Mouse (Mus musculus) brown adipose tissue, adult 24 weeks (tissue): ENCODE results near the gene C2cd3. TPM values are rescaled to one million over a fixed set of nuclear protein-coding genes. Genes with fewer than 3 reads are reported as not detected.

Experiments
- H3K27ac ChIP-seq: fragments of 200-500 bp; replicated peaks from 2 replicates; pipeline ENCODE4 v1.5.1; 2012; ENCODE audit warnings: low read depth, mild to moderate bottlenecking, low read length
- H3K4me1 ChIP-seq: fragments of 200-500 bp; 2 replicates; pipeline ENCODE4 v1.6.1; 2012; ENCODE audit warnings: low read length, mixed read lengths; ENCODE audit not compliant: control insufficient read depth, insufficient read depth, insufficient read length
- H3K4me3 ChIP-seq: fragments of 200-500 bp; 2 replicates; pipeline ENCODE4 v1.5.1; 2012; ENCODE audit warnings: low read depth, mild to moderate bottlenecking, low read length, moderate library complexity; ENCODE audit not compliant: insufficient read depth
- polyA plus RNA-seq: library from polyadenylated mRNA; stranded (reverse); fragments of >200 nt; gene quantifications from 2 replicates; pipeline ENCODE4 v1.2.4, GENCODE M21; 2012; ENCODE audit not compliant: missing spikeins, insufficient read depth, insufficient read length

Gene C2cd3
- polyA plus RNA-seq, 1 experiment, result 5.7 TPM

GRCm38 (mm10) chr7:100494415-100494831 is 122.4 kb downstream of the C2cd3 start:
- peak overlapping the region; percentile 84 for H3K27ac ChIP-seq

GRCm38 (mm10) chr7:100495042-100495441 is 123.0 kb downstream of the C2cd3 start:
- Histone ChIP-seq H3K4me1 (0 out of 2 replicates have a peak, but pooled peaks cover 5% of the 10 kb centered on the region), H3K27ac (peak overlapping the region; percentile 84)

More at GRCm38 (mm10) chr7:100494415-100494831, 122.4 kb downstream of the C2cd3 start:
- H3K4me1 ChIP-seq, result 0 out of 2 replicates have a peak, but pooled peaks cover 5% of the 10 kb centered on the region
- H3K4me3 ChIP-seq, result peak overlapping the region; percentile 72

GRCm38 (mm10) chr7:100495581-100496251 is 123.7 kb downstream of the C2cd3 start:
- H3K27ac ChIP-seq, result peak overlapping the region; percentile 92
- H3K4me3 ChIP-seq, result peak overlapping the region; percentile 72
- peaks cover 9% of the 10 kb centered on the region; the same call in 1 of the 2 replicates for H3K4me1 ChIP-seq

More at GRCm38 (mm10) chr7:100495042-100495441, 123.0 kb downstream of the C2cd3 start:
- peak overlapping the region; percentile 72 for H3K4me3 ChIP-seq

- H3K4me3 ChIP-seq, result peak overlapping the region; percentile 40
- peaks cover 9% of the 10 kb centered on the region; the same call in 1 of the 2 replicates for H3K4me1 ChIP-seq
- H3K27ac ChIP-seq, result peak overlapping the region; percentile 92
These were observed 124.3 kb downstream of the C2cd3 start for GRCm38 (mm10) chr7:100496371-100496770.

- peak overlapping the region; percentile 92; the same call in 1 of the 2 replicates for H3K27ac ChIP-seq
- no peak overlapping the region for H3K4me3 ChIP-seq
- H3K4me1 ChIP-seq, result peaks cover 9% of the 10 kb centered on the region; the same call in 1 of the 2 replicates
These were observed 124.8 kb downstream of the C2cd3 start for GRCm38 (mm10) chr7:100496791-100497190.

- Histone ChIP-seq H3K4me3 (no peak overlapping the region), H3K27ac (no peak overlapping the region), H3K4me1 (peaks cover 9% of the 10 kb centered on the region; the same call in 1 of the 2 replicates)
These were observed 125.4 kb downstream of the C2cd3 start for GRCm38 (mm10) chr7:100497402-100497801.

- Histone ChIP-seq H3K27ac (no peak overlapping the region), H3K4me3 (no peak overlapping the region), H3K4me1 (peaks cover 9% of the 10 kb centered on the region; the same call in 1 of the 2 replicates)
These were observed 125.9 kb downstream of the C2cd3 start for GRCm38 (mm10) chr7:100497982-100498381.

- Histone ChIP-seq H3K4me3 (no peak overlapping the region), H3K27ac (no peak overlapping the region), H3K4me1 (peaks cover 6% of the 10 kb centered on the region; the same call in 1 of the 2 replicates)
These were observed 127.4 kb downstream of the C2cd3 start for GRCm38 (mm10) chr7:100499465-100499864.

- no peak overlapping the region for H3K27ac ChIP-seq
These were observed 128.4 kb downstream of the C2cd3 start for GRCm38 (mm10) chr7:100500276-100500977.

GRCm38 (mm10) chr7:100501027-100501843 is 129.2 kb downstream of the C2cd3 start:
- no peak overlapping the region for H3K27ac ChIP-seq
- H3K4me1 ChIP-seq, result peaks cover 3% of the 10 kb centered on the region; the same call in 1 of the 2 replicates
- H3K4me3 ChIP-seq, result no peak overlapping the region

More at GRCm38 (mm10) chr7:100500276-100500977, 128.4 kb downstream of the C2cd3 start:
- H3K4me1 ChIP-seq, result peaks cover 3% of the 10 kb centered on the region; the same call in 1 of the 2 replicates
- H3K4me3 ChIP-seq, result no peak overlapping the region

- no peak overlapping the region for H3K27ac ChIP-seq
- no peak overlapping the region for H3K4me3 ChIP-seq
- H3K4me1 ChIP-seq, result peaks cover 3% of the 10 kb centered on the region; the same call in 1 of the 2 replicates
These were observed 129.9 kb downstream of the C2cd3 start for GRCm38 (mm10) chr7:100501844-100502373.

- H3K4me3 ChIP-seq, result no peak overlapping the region
- H3K27ac ChIP-seq, result no peak overlapping the region
- H3K4me1 ChIP-seq, result peaks cover 3% of the 10 kb centered on the region; the same call in 1 of the 2 replicates
These were observed 130.4 kb downstream of the C2cd3 start for GRCm38 (mm10) chr7:100502374-100502922.

- Histone ChIP-seq H3K4me3 (no peak overlapping the region), H3K4me1 (peaks cover 3% of the 10 kb centered on the region; the same call in 1 of the 2 replicates), H3K27ac (no peak overlapping the region)
These were observed 131.0 kb downstream of the C2cd3 start for GRCm38 (mm10) chr7:100503076-100503475.
